Mouse (Mus musculus): ENCODE results near the gene Dpm1. TPM values are rescaled to one million over a fixed set of nuclear protein-coding genes. Genes with fewer than 3 reads are reported as not detected.
A peak's percentile ranks its signal among the peaks of the same experiment; 100 is the strongest.

The Dpm1 gene
- polyA plus RNA-seq, 1 experiment = 54.7 TPM

DNA sequence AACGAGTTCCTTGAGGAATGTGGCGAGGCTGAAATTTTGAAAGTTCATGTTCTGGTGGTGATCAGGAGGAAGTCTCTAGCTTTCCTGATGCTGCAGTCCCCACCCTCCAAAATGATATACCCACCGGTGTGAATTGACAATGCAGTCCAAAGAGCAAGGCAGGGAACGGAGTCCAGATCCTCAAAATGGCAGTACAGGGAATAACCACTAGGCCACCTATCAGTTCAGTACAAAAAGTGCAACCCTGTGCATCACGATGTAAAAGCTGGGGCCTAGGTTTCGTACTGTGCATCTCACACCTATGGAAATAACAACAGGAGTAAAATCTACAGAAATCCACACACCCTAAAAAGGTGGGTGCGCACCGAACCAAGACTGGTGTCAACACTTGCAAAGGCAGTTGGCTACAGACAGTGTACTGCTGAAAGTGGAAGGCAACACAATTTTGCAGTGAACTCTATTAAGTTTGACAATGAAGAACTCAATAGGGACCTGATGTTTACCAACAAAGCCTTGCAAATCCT, 25.9 kb downstream of the Dpm1 start:
- TF ChIP-seq CTCF (IDR thresholded peaks at IDR 0.05; ENCODE audit: low read depth, low read length) (no peak), POLR2A (IDR thresholded peaks at IDR 0.05; ENCODE audit: insufficient read depth, low read length) (no peak), EP300 (IDR thresholded peaks at IDR 0.05; ENCODE audit: insufficient read depth, low read depth, low read length) (no peak)
- Histone ChIP-seq H3K27ac (ENCODE audit: insufficient read depth, low read length) (no peak overlapping the region), H3K36me3 (ENCODE audit: control insufficient read depth, insufficient read depth, low read length, poor library complexity, severe bottlenecking) (peaks cover 26% of the 10 kb centered on the region), H3K27me3 (ENCODE audit: control insufficient read depth, insufficient read depth, low read length, poor library complexity, severe bottlenecking) (no peaks in the 10 kb centered on the region), H3K4me3 (ENCODE audit: low read depth, low read length) (peak overlapping the region; percentile 41), H3K9me3 (replicated peaks; ENCODE audit: control insufficient read depth, insufficient read depth, low read length, poor library complexity, severe bottlenecking) (no peaks in the 10 kb centered on the region), H3K4me1 (ENCODE audit: control insufficient read depth, insufficient read depth, low read length) (peaks cover 1% of the 10 kb centered on the region), H3K9ac (ENCODE audit: low read depth, poor library complexity, severe bottlenecking) (peak overlapping the region; percentile 28; the same call in 1 of the 2 replicates)

DNA sequence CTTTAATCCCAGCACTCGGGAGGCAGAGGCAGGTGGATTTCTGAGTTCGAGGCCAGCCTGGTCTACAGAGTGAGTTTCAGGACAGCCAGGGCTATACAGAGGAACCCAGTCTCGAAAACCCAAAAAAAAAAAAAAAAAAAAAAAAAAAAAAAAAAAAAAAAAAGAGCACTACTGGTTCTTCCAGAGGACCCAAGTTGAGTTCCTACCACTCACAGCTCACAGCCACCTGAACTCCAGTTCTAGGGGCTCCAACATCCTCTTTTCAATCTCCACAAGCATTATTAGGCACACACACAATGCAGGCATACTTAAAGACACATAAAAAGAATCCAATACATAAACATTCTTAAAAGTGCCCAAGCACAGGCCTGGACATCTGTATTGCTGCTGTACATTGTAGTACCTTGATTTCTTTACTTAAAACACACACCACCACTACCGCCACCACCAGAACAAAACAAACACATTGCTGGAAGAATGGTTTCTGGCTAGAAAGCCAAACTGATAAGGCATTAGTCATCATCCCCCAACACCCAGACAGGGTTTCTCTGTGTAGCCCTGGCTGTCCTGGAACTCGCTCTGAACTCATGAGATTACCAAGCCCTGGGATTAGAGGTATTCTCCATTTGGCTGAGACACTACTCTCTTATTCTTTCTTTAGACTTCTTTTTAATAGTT, 30.2 kb downstream of the Dpm1 start:
- H3K36me3 ChIP-seq (ENCODE audit: control insufficient read depth, insufficient read depth, low read length, poor library complexity, severe bottlenecking) = peaks cover 45% of the 10 kb centered on the region
- TF ChIP-seq CTCF (IDR thresholded peaks at IDR 0.05; ENCODE audit: low read depth, low read length) (no peak), EP300 (IDR thresholded peaks at IDR 0.05; ENCODE audit: insufficient read depth, low read depth, low read length) (no peak), POLR2A (IDR thresholded peaks at IDR 0.05; ENCODE audit: insufficient read depth, low read length) (no peak)
- H3K27me3 ChIP-seq (ENCODE audit: control insufficient read depth, insufficient read depth, low read length, poor library complexity, severe bottlenecking) = no peaks in the 10 kb centered on the region
- no peak overlapping the region for H3K27ac ChIP-seq (ENCODE audit: insufficient read depth, low read length)
- H3K4me1 ChIP-seq (ENCODE audit: control insufficient read depth, insufficient read depth, low read length) = peaks cover 4% of the 10 kb centered on the region
- no peak overlapping the region for H3K4me3 ChIP-seq (ENCODE audit: low read depth, low read length)
- no peaks in the 10 kb centered on the region for H3K9me3 ChIP-seq (replicated peaks; ENCODE audit: control insufficient read depth, insufficient read depth, low read length, poor library complexity, severe bottlenecking)
- H3K9ac ChIP-seq (ENCODE audit: low read depth, poor library complexity, severe bottlenecking) = no peak overlapping the region

DNA sequence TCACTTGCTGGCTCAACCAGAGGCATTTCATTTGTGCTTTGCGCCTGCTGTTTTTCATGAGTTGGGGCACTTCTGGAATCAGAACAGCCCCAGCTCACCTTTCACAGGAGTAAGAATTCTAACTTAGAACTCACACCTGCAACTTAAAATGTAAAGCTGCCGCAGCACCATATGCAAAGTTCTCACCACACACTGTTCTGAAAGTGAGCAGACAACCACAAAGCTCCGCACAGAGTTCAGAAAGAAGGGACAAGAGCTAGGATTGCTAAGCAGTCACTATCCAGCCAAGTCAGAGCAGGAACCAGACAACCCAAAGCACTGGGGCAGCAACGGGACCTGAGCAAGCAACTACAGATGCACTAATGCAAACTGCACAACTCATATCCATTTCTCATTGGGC, 30.9 kb downstream of the Dpm1 start:
- Histone ChIP-seq H3K9me3 (replicated peaks; ENCODE audit: control insufficient read depth, insufficient read depth, low read length, poor library complexity, severe bottlenecking) (no peaks in the 10 kb centered on the region), H3K27ac (ENCODE audit: insufficient read depth, low read length) (peak overlapping the region; percentile 49; the same call in 1 of the 2 replicates), H3K4me3 (ENCODE audit: low read depth, low read length) (no peak overlapping the region), H3K27me3 (ENCODE audit: control insufficient read depth, insufficient read depth, low read length, poor library complexity, severe bottlenecking) (no peaks in the 10 kb centered on the region), H3K9ac (ENCODE audit: low read depth, poor library complexity, severe bottlenecking) (no peak overlapping the region), H3K36me3 (ENCODE audit: control insufficient read depth, insufficient read depth, low read length, poor library complexity, severe bottlenecking) (peaks cover 46% of the 10 kb centered on the region), H3K4me1 (ENCODE audit: control insufficient read depth, insufficient read depth, low read length) (peaks cover 4% of the 10 kb centered on the region)
- TF ChIP-seq CTCF (IDR thresholded peaks at IDR 0.05; ENCODE audit: low read depth, low read length) = no peak
- TF ChIP-seq POLR2A (IDR thresholded peaks at IDR 0.05; ENCODE audit: insufficient read depth, low read length) = no peak
- TF ChIP-seq EP300 (IDR thresholded peaks at IDR 0.05; ENCODE audit: insufficient read depth, low read depth, low read length) = no peak

DNA sequence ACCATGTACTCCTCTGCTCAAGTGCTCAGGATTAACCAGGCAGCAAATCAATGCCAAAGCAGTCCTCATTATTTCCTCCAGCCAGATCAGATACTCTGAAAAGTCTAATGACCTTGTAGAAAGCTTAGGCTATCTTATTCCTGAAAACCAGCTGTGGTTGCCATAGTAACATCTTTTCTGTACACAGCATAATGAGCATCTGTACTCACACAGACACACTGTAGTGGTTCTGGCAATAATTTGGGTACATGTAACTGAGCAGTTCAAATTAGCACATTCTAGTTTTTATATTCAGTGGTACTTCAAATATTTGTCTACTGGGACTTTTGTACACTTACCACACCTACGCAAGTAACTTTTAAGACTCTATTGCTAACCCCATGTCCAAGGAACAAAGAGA, 32.0 kb downstream of the Dpm1 start:
- no peak overlapping the region; the same call in 1 of the 2 replicates for H3K27ac ChIP-seq (ENCODE audit: insufficient read depth, low read length)
- no peak overlapping the region for H3K9ac ChIP-seq (ENCODE audit: low read depth, poor library complexity, severe bottlenecking)
- no peaks in the 10 kb centered on the region for H3K27me3 ChIP-seq (ENCODE audit: control insufficient read depth, insufficient read depth, low read length, poor library complexity, severe bottlenecking)
- no peak overlapping the region for H3K4me3 ChIP-seq (ENCODE audit: low read depth, low read length)
- no peak for TF ChIP-seq POLR2A (IDR thresholded peaks at IDR 0.05; ENCODE audit: insufficient read depth, low read length)
- no peak for TF ChIP-seq EP300 (IDR thresholded peaks at IDR 0.05; ENCODE audit: insufficient read depth, low read depth, low read length)
- no peak for TF ChIP-seq CTCF (IDR thresholded peaks at IDR 0.05; ENCODE audit: low read depth, low read length)
- no peaks in the 10 kb centered on the region for H3K9me3 ChIP-seq (replicated peaks; ENCODE audit: control insufficient read depth, insufficient read depth, low read length, poor library complexity, severe bottlenecking)
- H3K4me1 ChIP-seq (ENCODE audit: control insufficient read depth, insufficient read depth, low read length) = peaks cover 3% of the 10 kb centered on the region
- peaks cover 41% of the 10 kb centered on the region for H3K36me3 ChIP-seq (ENCODE audit: control insufficient read depth, insufficient read depth, low read length, poor library complexity, severe bottlenecking)

DNA sequence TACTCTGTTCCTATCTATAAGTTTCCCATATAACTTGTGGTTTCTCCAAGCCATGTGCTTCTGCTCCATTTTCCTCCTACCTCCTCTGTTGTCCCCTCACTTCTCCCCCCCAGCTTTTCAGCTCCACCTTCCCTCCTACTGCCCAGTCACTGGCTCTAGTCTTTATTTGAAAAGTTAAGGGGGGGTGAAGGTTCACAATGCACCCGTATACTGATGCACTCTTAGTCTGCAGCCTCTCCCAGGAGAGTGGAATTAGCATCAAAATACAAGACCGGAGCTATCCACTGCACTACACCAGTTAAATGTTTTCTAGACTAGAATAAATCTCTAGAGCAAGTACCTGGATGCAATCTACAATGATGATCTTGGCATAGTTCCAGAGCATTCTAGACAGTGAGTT, 34.7 kb downstream of the Dpm1 start:
- H3K27ac ChIP-seq (ENCODE audit: insufficient read depth, low read length) = peak overlapping the region; percentile 48; the same call in 1 of the 2 replicates
- H3K36me3 ChIP-seq (ENCODE audit: control insufficient read depth, insufficient read depth, low read length, poor library complexity, severe bottlenecking) = peaks cover 52% of the 10 kb centered on the region

DNA sequence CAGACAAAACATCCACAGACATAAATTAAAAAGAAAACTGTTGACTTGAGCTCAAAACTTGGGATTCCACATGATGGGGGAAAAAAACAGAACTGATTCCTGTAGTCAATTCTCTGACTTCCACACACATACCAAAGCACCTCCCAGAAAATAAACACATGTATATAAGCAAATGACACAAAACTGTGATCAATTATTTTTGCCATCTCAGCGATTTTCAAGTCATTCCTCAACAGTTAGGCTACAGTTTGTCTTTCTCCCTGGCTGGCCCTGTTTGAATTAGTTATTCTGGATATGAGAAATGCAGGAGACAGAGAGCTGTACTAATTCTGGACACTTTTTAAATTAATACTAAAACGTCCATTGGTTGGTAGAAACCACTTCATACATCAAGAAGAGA, 36.7 kb downstream of the Dpm1 start:
- H3K36me3 ChIP-seq (ENCODE audit: control insufficient read depth, insufficient read depth, low read length, poor library complexity, severe bottlenecking) = peaks cover 53% of the 10 kb centered on the region
- H3K9ac ChIP-seq (ENCODE audit: low read depth, poor library complexity, severe bottlenecking) = no peak overlapping the region
- no peaks in the 10 kb centered on the region for H3K9me3 ChIP-seq (replicated peaks; ENCODE audit: control insufficient read depth, insufficient read depth, low read length, poor library complexity, severe bottlenecking)
- H3K27me3 ChIP-seq (ENCODE audit: control insufficient read depth, insufficient read depth, low read length, poor library complexity, severe bottlenecking) = no peaks in the 10 kb centered on the region
- TF ChIP-seq POLR2A (IDR thresholded peaks at IDR 0.05; ENCODE audit: insufficient read depth, low read length) = no peak
- no peak for TF ChIP-seq CTCF (IDR thresholded peaks at IDR 0.05; ENCODE audit: low read depth, low read length)
- no peak for TF ChIP-seq EP300 (IDR thresholded peaks at IDR 0.05; ENCODE audit: insufficient read depth, low read depth, low read length)
- H3K4me1 ChIP-seq (ENCODE audit: control insufficient read depth, insufficient read depth, low read length) = peaks cover 9% of the 10 kb centered on the region
- H3K4me3 ChIP-seq (ENCODE audit: low read depth, low read length) = no peak overlapping the region
- H3K27ac ChIP-seq (ENCODE audit: insufficient read depth, low read length) = peak overlapping the region; percentile 14; the same call in 1 of the 2 replicates

More for the DNA sequence above, 34.7 kb downstream of the Dpm1 start:
- H3K4me1 ChIP-seq (ENCODE audit: control insufficient read depth, insufficient read depth, low read length) = peaks cover 7% of the 10 kb centered on the region
- no peaks in the 10 kb centered on the region for H3K9me3 ChIP-seq (replicated peaks; ENCODE audit: control insufficient read depth, insufficient read depth, low read length, poor library complexity, severe bottlenecking)
- no peak for TF ChIP-seq POLR2A (IDR thresholded peaks at IDR 0.05; ENCODE audit: insufficient read depth, low read length)
- TF ChIP-seq EP300 (IDR thresholded peaks at IDR 0.05; ENCODE audit: insufficient read depth, low read depth, low read length) = no peak
- no peak for TF ChIP-seq CTCF (IDR thresholded peaks at IDR 0.05; ENCODE audit: low read depth, low read length)
- H3K9ac ChIP-seq (ENCODE audit: low read depth, poor library complexity, severe bottlenecking) = 0 out of 2 replicates have a peak overlapping the region, but pooled peaks have one; percentile 60
- no peaks in the 10 kb centered on the region for H3K27me3 ChIP-seq (ENCODE audit: control insufficient read depth, insufficient read depth, low read length, poor library complexity, severe bottlenecking)
- no peak overlapping the region for H3K4me3 ChIP-seq (ENCODE audit: low read depth, low read length)
